Mouse (Mus musculus) spleen, adult 2 months (tissue): Measurements from ENCODE around the gene Zyg11b. TPM values are rescaled to one million over a fixed set of nuclear protein-coding genes. Genes with fewer than 3 reads are reported as not detected.

Source experiments
- DNase-seq, 2 experiments: peaks; one replicate each; pipeline versions ENCODE4 v3.0.0 to v3.0.0-alpha.2; 2012 to 2021; ENCODE audit warnings: low spot score in 2 of 2, low read depth in 1 of 2
- H3K27ac ChIP-seq: fragments of 200-500 bp; 2 replicates; pipeline ENCODE4 v1.5.1; 2012; ENCODE audit warnings: low read length, inconsistent platforms; ENCODE audit not compliant: insufficient read depth
- H3K27me3 ChIP-seq: fragments of 200-500 bp; 2 replicates; pipeline ENCODE4 v1.6.1; 2012; ENCODE audit warnings: mild to moderate bottlenecking, moderate library complexity, low read length, inconsistent platforms; ENCODE audit not compliant: control insufficient read depth, insufficient read depth
- H3K36me3 ChIP-seq: fragments of 200-500 bp; 2 replicates; pipeline ENCODE4 v1.6.1; 2012; ENCODE audit warnings: mild to moderate bottlenecking, low read length, inconsistent platforms; ENCODE audit not compliant: control insufficient read depth, insufficient read depth
- H3K4me1 ChIP-seq: fragments of 200-500 bp; 2 replicates; pipeline ENCODE4 v1.6.1; 2011; ENCODE audit warnings: inconsistent platforms; ENCODE audit not compliant: control insufficient read depth, insufficient read depth, insufficient read length
- H3K4me3 ChIP-seq: fragments of 200-500 bp; 2 replicates; pipeline ENCODE4 v1.5.1; 2011; ENCODE audit warnings: mild to moderate bottlenecking, inconsistent platforms; ENCODE audit not compliant: insufficient read depth, insufficient read length; ENCODE audit errors: extremely low read depth
- CTCF ChIP-seq: fragments of 200-500 bp; IDR thresholded peaks from 2 replicates; pipeline ENCODE4 v1.5.1; 2011; ENCODE audit warnings: mild to moderate bottlenecking, inconsistent platforms; ENCODE audit not compliant: insufficient read depth, insufficient read length, insufficient replicate concordance; ENCODE audit errors: extremely low read depth
- POLR2A ChIP-seq: fragments of 200-500 bp; IDR thresholded peaks from 2 replicates; pipeline ENCODE4 v1.6.1; 2011; ENCODE audit warnings: low read depth, low read length, inconsistent platforms
- WGBS: fragments of 180-500 bp; shearing (Covaris S2); methylation state at CpG from one replicate; pipeline ENCODE4 v1.1.7; 2018; 5-methylcytosine and 5-hydroxymethylcytosine counted together
- polyA plus RNA-seq: library from polyadenylated mRNA; depleted of rRNA; stranded (reverse); fragments of >200 nt; gene quantifications from 2 replicates; pipeline ENCODE4 v1.2.3, GENCODE M21; 2012

Zyg11b gene
- polyA plus RNA-seq, 1 experiment, result 4.3 TPM

GRCm38 (mm10) chr4:108318649-108319615, 18.0 kb upstream of the Zyg11b start:
- no peaks in the 10 kb centered on the region for H3K36me3 ChIP-seq
- H3K27ac ChIP-seq, result peak overlapping the region; percentile 87
- no peaks in the 10 kb centered on the region for H3K27me3 ChIP-seq
- peaks cover 12% of the 10 kb centered on the region; the same call in 1 of the 2 replicates for H3K4me1 ChIP-seq
- 39% methylated on average over 8 of the region's 8 CpGs for WGBS
- TF ChIP-seq CTCF, result no peak
- TF ChIP-seq POLR2A, result peak; percentile 32; the same call in 1 of the 2 replicates
- no peak overlapping the region for H3K4me3 ChIP-seq
- DNase-seq, result peak; percentile 58 to 82

GRCm38 (mm10) chr4:108317656-108318605, 17.0 kb upstream of the Zyg11b start:
- Histone ChIP-seq H3K4me1 (peaks cover 12% of the 10 kb centered on the region; the same call in 1 of the 2 replicates), H3K4me3 (no peak overlapping the region), H3K27me3 (no peaks in the 10 kb centered on the region), H3K27ac (peak overlapping the region; percentile 87), H3K36me3 (no peaks in the 10 kb centered on the region)
- no peak for DNase-seq
- TF ChIP-seq POLR2A (no peak), CTCF (no peak)
- WGBS, result 49% methylated on average over 12 of the region's 12 CpGs

- Histone ChIP-seq H3K27me3 (no peaks in the 10 kb centered on the region), H3K4me1 (peaks cover 28% of the 10 kb centered on the region), H3K4me3 (no peak overlapping the region), H3K36me3 (no peaks in the 10 kb centered on the region), H3K27ac (peak overlapping the region; percentile 40; the same call in 1 of the 2 replicates)
- DNase-seq, result no peak
- WGBS, result 31% methylated on average over 5 of the region's 5 CpGs
- no peak for TF ChIP-seq POLR2A
- no peak for TF ChIP-seq CTCF
Measured at GRCm38 (mm10) chr4:108314041-108314440, 13.1 kb upstream of the Zyg11b start.

- DNase-seq, result peak; percentile 60 to 78
- no peak for TF ChIP-seq CTCF
- 0 out of 2 replicates have a peak, but pooled peaks have one; percentile 1 for TF ChIP-seq POLR2A
- H3K36me3 ChIP-seq, result no peaks in the 10 kb centered on the region
- H3K4me3 ChIP-seq, result no peak overlapping the region
- 11% methylated on average over 6 of the region's 6 CpGs for WGBS
- no peaks in the 10 kb centered on the region for H3K27me3 ChIP-seq
- H3K4me1 ChIP-seq, result peaks cover 19% of the 10 kb centered on the region
- H3K27ac ChIP-seq, result peak overlapping the region; percentile 96
Measured at GRCm38 (mm10) chr4:108310706-108311105, 9.8 kb upstream of the Zyg11b start.

- Histone ChIP-seq H3K36me3 (no peaks in the 10 kb centered on the region), H3K4me3 (no peak overlapping the region), H3K27ac (no peak overlapping the region), H3K27me3 (no peaks in the 10 kb centered on the region), H3K4me1 (peaks cover 9% of the 10 kb centered on the region; the same call in 1 of the 2 replicates)
- DNase-seq, result no peak
- WGBS, result 82% methylated on average over 5 of the region's 5 CpGs
- TF ChIP-seq POLR2A (no peak), CTCF (no peak)
Measured at GRCm38 (mm10) chr4:108302296-108302890, 1.5 kb upstream of the Zyg11b start.

- Histone ChIP-seq H3K27me3 (no peaks in the 10 kb centered on the region), H3K4me1 (peaks cover 9% of the 10 kb centered on the region; the same call in 1 of the 2 replicates), H3K27ac (0 out of 2 replicates have a peak overlapping the region, but pooled peaks have one; percentile 12), H3K4me3 (peak overlapping the region; percentile 83), H3K36me3 (no peaks in the 10 kb centered on the region)
- TF ChIP-seq CTCF, result no peak
- TF ChIP-seq POLR2A, result no peak
- 1% methylated on average over 14 of the region's 14 CpGs for WGBS
- no peak for DNase-seq
Measured at GRCm38 (mm10) chr4:108300266-108300665, 630 bp downstream of the Zyg11b start.
